Mouse (Mus musculus) layer of hippocampus, adult 9-10 months (tissue): ENCODE measurements around the gene Gpn1.

Experiments
- DNase-seq: peaks from one replicate; pipeline ENCODE4 v3.0.0; 2022; ENCODE audit warnings: low spot score

The Gpn1 gene

DNA sequence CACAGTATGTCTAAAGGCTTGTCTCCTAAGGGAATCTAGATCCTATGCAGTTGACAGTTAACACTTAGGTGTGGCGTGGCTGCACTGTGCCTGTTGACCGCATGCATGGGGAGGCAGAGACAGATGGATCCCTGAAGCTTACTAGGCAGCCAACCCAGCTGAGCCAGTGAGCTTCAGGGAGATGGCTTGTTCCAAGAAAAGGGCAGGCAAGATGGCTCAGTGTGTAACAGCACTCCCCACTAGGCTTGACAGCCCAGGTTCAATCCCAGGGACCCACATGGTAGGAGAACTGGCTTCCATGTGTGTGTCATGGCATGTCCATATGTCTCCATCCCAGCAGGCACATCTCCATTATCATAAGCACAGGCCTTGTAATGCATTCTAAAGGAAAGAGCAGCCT lies 65.8 kb downstream of the Gpn1 start:
- DNase-seq = no peak

- DNase-seq = peak; percentile 40
These were observed 67.6 kb downstream of the Gpn1 start for GRCm38 (mm10) chr5:31562036-31562666.
